Comparison of ENCODE assay signal across 9 mouse cellular contexts in the genomic region with DNA sequence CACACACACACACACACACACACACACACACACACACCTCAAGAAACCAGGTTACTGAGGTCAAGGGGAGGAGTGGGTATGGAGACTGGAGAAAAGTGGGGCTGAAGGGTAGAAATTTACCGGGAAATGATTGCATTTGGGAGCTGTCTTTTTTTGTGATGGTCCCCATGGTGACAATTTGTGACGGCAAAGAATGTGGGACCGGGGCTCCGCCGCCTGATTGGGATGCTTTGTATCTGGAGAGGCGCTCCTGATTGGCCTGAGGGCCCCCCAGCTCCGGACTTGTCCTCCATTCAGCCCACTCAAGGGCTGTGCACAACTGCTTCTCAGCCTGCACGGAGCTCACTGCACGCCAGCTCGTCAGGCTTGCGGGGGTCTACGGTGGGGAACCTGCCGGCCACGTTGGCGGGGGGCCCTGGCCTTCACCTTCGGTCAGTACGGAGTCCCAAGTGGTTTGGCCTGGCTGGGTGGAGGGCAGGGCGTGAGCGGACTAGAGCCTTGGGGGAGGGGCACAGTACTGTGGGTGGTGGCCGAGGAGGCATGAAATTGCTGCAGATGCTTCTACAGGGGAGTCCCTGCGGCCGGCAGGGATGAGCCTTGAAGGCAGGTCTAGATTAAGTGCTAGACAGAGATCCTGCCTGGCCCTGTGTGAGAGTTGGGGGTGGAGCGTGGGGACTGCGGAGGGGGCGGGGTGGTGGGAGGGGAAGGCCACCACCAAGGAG. TPM values are rescaled to one million over a fixed set of nuclear protein-coding genes. Genes with fewer than 3 reads are reported as not detected.
DNase-seq lines count a peak whose midpoint lies in the region; ATAC-seq and TF ChIP-seq lines count a peak whose summit lies in the region.
"Had no signal": no experiment of that assay in that cellular context is flagged by ENCODE, and none has a peak within 500 bp of the region (broad histone marks: within the 10 kb centered on the region; RNA-seq: fewer than 3 reads in every experiment).

No protein-coding gene starts in this region.

- H3K9ac ChIP-seq in lung, embryonic 14.5 days, result 0 out of 2 replicates have a peak overlapping the region, but pooled peaks have one; percentile 6
- H3K9ac ChIP-seq in hindbrain, embryonic 15.5 days, result peak overlapping the region; percentile 45
- peak overlapping the region; percentile 45 for H3K9ac ChIP-seq in neural tube, embryonic 14.5 days (replicated peaks; ENCODE audit: low read depth, low read length)

- peak; percentile 63; the same call in 1 of the 2 replicates for ATAC-seq in lung, embryonic 14.5 days (ENCODE audit: insufficient read depth)
- ATAC-seq in hindbrain, embryonic 15.5 days (ENCODE audit: low FRiP score, low read depth), result peak; percentile 73
- ATAC-seq in neural tube, embryonic 14.5 days (ENCODE audit: low read depth), result peak; percentile 84
- ATAC-seq in erythroblast, adult 5-6 weeks (replicated peaks; ENCODE audit: low FRiP score, poor library complexity, severe bottlenecking), result no peak

- peak overlapping the region; percentile 14; the same call in 1 of the 2 replicates for H3K4me3 ChIP-seq in lung, embryonic 14.5 days (ENCODE audit: low read depth, low read length)
- peak overlapping the region; percentile 33 for H3K4me3 ChIP-seq in hindbrain, embryonic 15.5 days
- peak overlapping the region; percentile 17; the same call in 1 of the 2 replicates for H3K4me3 ChIP-seq in neural tube, embryonic 14.5 days (ENCODE audit: low read depth, low read length)

- H3K4me1 ChIP-seq in lung, embryonic 14.5 days (ENCODE audit: insufficient read depth), result no peaks in the 10 kb centered on the region
- peaks cover 44% of the 10 kb centered on the region for H3K4me1 ChIP-seq in hindbrain, embryonic 15.5 days (replicated peaks)
- H3K4me1 ChIP-seq in neural tube, embryonic 14.5 days (ENCODE audit: control insufficient read depth, insufficient read depth, low read length), result peaks cover 20% of the 10 kb centered on the region

- no peaks in the 10 kb centered on the region for H3K36me3 ChIP-seq in lung, embryonic 14.5 days (ENCODE audit: insufficient read depth)
- no peaks in the 10 kb centered on the region for H3K36me3 ChIP-seq in hindbrain, embryonic 15.5 days
- no peaks in the 10 kb centered on the region for H3K36me3 ChIP-seq in neural tube, embryonic 14.5 days (ENCODE audit: control insufficient read depth, insufficient read depth, low read length)

- H3K27ac ChIP-seq in lung, embryonic 14.5 days (ENCODE audit: low read depth), result no peak overlapping the region
- H3K27ac ChIP-seq in hindbrain, embryonic 15.5 days (replicated peaks), result peak overlapping the region; percentile 83
- peak overlapping the region; percentile 67 for H3K27ac ChIP-seq in neural tube, embryonic 14.5 days (ENCODE audit: low read depth, low read length)

- no peaks in the 10 kb centered on the region for H3K9me3 ChIP-seq in lung, embryonic 14.5 days (ENCODE audit: low read depth, low read length)
- H3K9me3 ChIP-seq in hindbrain, embryonic 15.5 days, result no peaks in the 10 kb centered on the region
- H3K9me3 ChIP-seq in neural tube, embryonic 14.5 days (ENCODE audit: control insufficient read depth, low read length), result no peaks in the 10 kb centered on the region

- peak overlapping the region; percentile 56 for H3K4me2 ChIP-seq in lung, embryonic 14.5 days
- peak overlapping the region; percentile 61 for H3K4me2 ChIP-seq in hindbrain, embryonic 15.5 days
- peak overlapping the region; percentile 40 for H3K4me2 ChIP-seq in neural tube, embryonic 14.5 days (ENCODE audit: low read depth, low read length)

- 4% methylated on average over 25 of the region's 25 CpGs for WGBS in lung, embryonic 14.5 days
- 2% methylated on average over 25 of the region's 25 CpGs for WGBS in hindbrain, embryonic 15.5 days
- 2% methylated on average over 25 of the region's 25 CpGs for WGBS in neural tube, embryonic 14.5 days

- peaks cover 7% of the 10 kb centered on the region; the same call in 1 of the 2 replicates for H3K27me3 ChIP-seq in lung, embryonic 14.5 days (ENCODE audit: insufficient read depth, low read length)
- no peaks in the 10 kb centered on the region; the same call in 1 of the 2 replicates for H3K27me3 ChIP-seq in hindbrain, embryonic 15.5 days
- no peaks in the 10 kb centered on the region for H3K27me3 ChIP-seq in neural tube, embryonic 14.5 days (ENCODE audit: control insufficient read depth, insufficient read depth, low read length)

- TF ChIP-seq CTCF in lung, embryonic 14.5 days (IDR thresholded peaks at IDR 0.05; ENCODE audit: low read depth), result no peak

- peak; percentile 35 for DNase-seq in adrenal gland, postnatal 10 days
- DNase-seq in adrenal gland, adult (ENCODE audit: inconsistent age in 2 of 2, low spot score in 1 of 2), result no peak
- DNase-seq in lung, embryonic 14.5 days, result peak; percentile 17
- no peak for DNase-seq in lung, postnatal 14 days
- no peak for DNase-seq in adipocyte (ENCODE audit: low spot score)

RNA-seq across cellular contexts. Expression of gene Fam181a, which starts 4.0 kb away (rescaled TPM):
- total RNA-seq in adrenal gland, postnatal 10 days (2021), result not detected
- 0.13 TPM in 1 of 2 replicates, not detected in the other for polyA plus RNA-seq in lung, embryonic 14.5 days (2014; fragmentation: Nextera tagmentation; extraction: Ambion mirVana)
- polyA plus RNA-seq in hindbrain, embryonic 15.5 days (2015; fragmentation: Nextera tagmentation; extraction: Ambion mirVana), result 7.2 and 11.3 TPM in 2 replicates
- polyA plus RNA-seq in neural tube, embryonic 14.5 days (2014; fragmentation: Nextera tagmentation; extraction: Ambion mirVana), result 6.8 and 10.6 TPM in 2 replicates
- total RNA-seq in erythroblast, adult 5-6 weeks (2015; ENCODE audit: low replicate concordance), result not detected in 2 replicates
- not detected in 2 replicates for total RNA-seq in erythroblast, adult 5-6 weeks (2017; ENCODE audit: low replicate concordance)
- polyA plus RNA-seq: liver, embryonic 16.5 days had no signal

RNA-seq across cellular contexts. Expression of gene Asb2, which starts 41.0 kb away (rescaled TPM):
- total RNA-seq in adrenal gland, postnatal 10 days (2021), result 10 to 100 TPM in 1 of 2 experiments, 1 to 10 TPM in 1; 5.5 to 20.3 TPM
- 4.5 and 7.8 TPM in 2 replicates for polyA plus RNA-seq in lung, embryonic 14.5 days (2014; fragmentation: Nextera tagmentation; extraction: Ambion mirVana)
- polyA plus RNA-seq in hindbrain, embryonic 15.5 days (2015; fragmentation: Nextera tagmentation; extraction: Ambion mirVana), result 1.0 and 1.2 TPM in 2 replicates
- 0.90 and 2.3 TPM in 2 replicates for polyA plus RNA-seq in neural tube, embryonic 14.5 days (2014; fragmentation: Nextera tagmentation; extraction: Ambion mirVana)
- total RNA-seq in erythroblast, adult 5-6 weeks (2015; ENCODE audit: low replicate concordance), result 0.63 TPM in 1 of 2 replicates, not detected in the other
- total RNA-seq in erythroblast, adult 5-6 weeks (2017; ENCODE audit: low replicate concordance), result 0.09 and 0.28 TPM in 2 replicates

Comparison
In these comparisons a context has a peak if more than half of its experiments do, and no peak if none do; other contexts are left out.
1. DNase-seq: peak in adrenal gland, postnatal 10 days (single experiment) and lung, embryonic 14.5 days (single experiment); none in adrenal gland, adult (0 of 2), lung, postnatal 14 days (single experiment) and adipocyte (single experiment).
2. Peak in every context shown above with its lines, with median percentiles within 50 percentile points of each other: H3K4me2 ChIP-seq, H3K4me3 ChIP-seq and H3K9ac ChIP-seq.